Mouse (Mus musculus): ENCODE data around the gene H2-T23. TPM values are rescaled to one million over a fixed set of nuclear protein-coding genes. Genes with fewer than 3 reads are reported as not detected.
A peak's percentile ranks its signal among the peaks of the same experiment; 100 is the strongest.
"Not testable (repeated sequence)": the region's sequence is repeated elsewhere in the genome, so short reads cannot be mapped to it uniquely, and the experiment has no call there.

Gene H2-T23
- total RNA-seq, 2 experiments from 2014 or later: 5.2 to 6.7 TPM

DNA sequence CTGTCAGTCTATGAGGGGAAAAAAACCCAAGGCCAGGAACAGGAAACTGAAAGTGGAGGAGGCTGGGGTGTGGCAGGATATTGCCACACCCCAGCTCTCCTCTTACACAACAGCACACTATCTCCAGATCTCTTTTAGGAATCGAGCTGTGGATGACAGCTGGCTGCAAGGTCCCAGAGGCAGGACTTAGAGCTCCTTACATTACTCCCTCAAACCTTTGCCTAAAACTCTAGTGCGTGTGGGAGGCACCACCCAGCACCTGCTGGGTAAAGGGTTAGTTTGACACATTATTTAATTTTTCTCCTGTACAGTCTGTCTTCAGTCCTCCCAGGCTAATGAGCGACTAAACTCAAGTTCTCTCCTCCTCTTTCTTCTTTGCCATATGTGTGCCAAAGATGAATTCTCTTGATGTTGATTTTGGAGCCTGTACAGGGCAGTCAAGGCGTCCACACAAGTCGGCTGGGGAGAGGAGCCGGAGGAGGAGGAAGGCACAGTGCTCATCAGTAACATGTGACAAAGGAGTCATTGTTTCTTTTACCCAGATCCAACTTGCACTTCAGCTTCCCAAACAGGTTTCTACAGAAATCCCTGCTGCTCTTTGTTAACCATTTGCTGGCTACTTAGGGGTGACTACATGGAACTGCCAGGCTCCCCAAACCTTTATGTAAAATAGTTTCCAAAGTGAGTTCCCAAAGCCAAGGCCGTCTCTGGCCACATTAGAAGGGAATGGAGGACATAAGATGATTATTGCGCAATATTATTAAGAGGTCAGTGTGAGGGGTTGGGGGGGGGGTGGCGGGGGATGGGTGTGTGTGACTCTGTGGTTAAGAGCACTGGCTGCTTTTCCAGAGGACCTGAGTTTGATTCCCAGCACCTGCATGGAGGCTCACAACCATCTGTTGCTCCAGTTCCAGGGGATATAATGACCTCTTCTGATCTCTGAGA is 8.7 kb downstream of the H2-T23 start:
- no peak for DNase-seq

DNA sequence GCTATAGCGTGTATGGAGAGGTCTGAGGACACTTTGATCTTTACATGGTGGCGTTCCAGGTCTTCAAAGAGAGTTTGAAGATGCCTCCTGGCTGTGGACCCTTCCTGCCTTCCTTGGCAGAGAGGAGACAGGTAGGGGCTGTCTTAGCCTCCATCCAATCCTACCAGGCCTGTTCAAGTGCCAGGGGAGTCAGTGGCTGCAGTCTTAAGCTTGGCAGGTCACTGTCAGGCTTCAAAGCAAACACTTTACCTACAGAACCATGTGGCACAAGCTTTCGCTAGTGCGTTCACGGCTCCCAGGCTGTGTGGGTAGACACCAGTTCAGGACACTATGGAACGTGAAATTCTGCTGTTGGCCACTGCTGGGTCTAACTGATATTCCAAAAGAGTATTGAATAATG is 9.7 kb downstream of the H2-T23 start:
- DNase-seq: no peak

DNA sequence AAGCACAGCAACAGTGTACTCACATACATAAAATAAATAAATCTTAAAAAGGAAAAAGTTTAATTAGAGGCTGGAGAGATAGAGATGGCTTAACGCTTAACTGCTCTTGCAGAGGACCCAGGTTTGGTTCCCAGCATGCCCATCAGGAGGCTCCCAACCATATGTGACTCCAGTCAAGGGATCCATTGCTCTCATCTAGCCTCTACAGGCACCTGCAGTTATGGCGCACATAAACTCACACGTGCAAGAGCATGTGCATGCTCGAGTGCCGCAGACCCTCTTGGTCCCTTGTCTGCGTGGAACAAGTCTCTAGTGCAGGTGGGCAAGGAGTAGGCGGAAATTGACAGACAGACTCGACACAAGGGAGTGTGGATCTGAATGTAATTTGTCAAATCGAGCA is 10.6 kb downstream of the H2-T23 start:
- no peak for DNase-seq

DNA sequence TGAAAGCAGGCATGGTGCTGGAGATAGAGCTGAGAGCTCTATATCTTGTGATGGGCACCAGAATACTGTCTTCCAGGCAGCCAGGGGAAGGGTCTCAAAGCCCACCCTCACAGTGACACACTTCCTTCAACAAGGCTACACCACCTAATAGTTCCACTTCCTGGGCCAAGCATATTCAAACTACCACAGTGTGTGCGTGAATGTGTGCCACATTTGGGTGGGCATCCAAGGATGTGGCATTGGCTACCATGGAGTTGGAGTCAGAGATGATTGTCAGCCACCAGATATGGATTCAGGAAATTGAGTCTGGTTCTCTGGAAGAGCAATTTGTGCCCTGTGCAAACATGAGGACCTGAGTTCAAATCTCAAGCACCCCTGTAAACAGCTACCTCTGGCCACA is 11.3 kb downstream of the H2-T23 start:
- DNase-seq: no peak

DNA sequence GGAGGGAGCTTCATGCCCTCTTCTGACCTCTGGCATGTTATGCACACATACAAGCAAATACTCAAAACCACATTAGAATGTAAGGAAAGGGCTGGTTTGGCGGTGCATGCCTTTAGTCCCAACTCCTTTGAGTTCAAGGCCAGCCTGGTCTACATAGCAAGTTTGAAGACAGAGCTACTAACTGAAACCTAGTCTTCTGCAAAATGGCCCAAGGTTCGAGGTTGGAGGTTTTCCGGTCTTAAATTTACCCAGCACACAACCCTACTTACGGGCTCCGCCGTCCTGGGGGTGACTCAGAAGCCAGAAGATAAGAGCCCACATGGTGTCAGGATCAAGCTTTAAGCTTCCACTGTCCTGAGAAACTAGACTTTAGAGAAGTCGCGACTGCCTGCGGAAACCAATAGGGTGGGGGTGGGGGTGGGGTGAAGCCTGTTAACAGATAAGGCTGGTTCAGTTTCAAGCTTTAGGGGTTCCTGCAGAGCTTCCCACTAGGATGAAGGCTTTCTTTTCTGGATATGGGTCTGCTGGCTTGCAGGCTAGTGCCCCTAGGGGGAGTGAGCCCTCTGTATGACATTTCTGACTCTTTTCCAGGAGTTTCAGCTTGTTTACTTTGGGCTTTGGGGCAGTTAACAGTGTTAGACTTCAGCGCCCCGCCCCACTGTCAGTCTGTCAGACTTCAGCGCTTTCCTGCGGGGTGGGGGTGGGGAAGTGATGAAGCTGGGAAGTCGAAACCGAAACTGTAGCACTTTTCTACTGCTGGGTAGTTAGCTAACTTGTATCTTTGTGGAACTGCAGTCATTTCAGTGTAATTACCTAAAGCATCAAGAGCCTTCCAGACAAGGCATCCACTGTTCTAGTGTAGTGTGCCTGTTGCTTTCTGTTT is 12.2 kb downstream of the H2-T23 start, which contains the start of gene H2-T24:
Gene H2-T24 (minus strand): TSS at position 370 of the 883 bp plus-strand sequence.
- DNase-seq: peak; percentile 38

DNA sequence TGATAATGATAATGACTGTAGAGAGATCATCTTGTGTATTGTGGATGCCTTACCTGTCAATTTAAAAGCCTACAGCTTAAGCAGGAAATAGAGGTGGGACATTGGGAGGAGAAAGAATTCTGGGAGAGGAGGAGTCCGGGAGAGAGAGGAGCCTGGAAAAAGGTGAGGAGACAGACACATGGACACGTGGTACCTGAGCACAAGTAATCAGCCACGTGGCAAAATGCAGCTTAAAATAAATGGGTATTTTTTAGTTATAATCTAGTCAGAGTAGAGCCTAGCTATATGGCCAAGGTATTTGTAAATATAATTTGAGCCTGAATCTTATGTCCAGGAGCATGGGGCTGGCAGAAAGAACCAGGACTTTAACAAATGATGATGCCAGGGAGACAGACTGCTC is 13.1 kb downstream of the H2-T23 start:
- no peak for DNase-seq

DNA sequence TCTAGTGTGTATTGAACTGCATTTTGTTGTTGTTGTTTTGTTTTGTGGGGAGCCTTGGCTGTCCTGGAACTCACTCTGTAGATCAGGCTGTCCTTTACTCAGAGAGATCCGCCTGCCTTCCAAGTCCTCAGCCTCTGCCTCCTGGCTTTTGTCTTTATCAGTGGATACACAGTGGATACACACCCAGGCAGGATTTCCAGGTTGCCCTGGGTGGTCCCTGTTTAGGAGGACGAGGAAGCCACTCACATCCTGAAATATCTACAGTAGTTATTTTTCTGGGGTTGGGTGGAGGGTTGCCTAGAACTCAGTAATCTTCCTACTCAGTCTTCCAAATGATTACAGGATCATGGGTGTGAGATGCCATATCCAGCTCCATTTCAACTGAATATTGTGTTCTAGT is 13.7 kb downstream of the H2-T23 start:
- DNase-seq: no peak

DNA sequence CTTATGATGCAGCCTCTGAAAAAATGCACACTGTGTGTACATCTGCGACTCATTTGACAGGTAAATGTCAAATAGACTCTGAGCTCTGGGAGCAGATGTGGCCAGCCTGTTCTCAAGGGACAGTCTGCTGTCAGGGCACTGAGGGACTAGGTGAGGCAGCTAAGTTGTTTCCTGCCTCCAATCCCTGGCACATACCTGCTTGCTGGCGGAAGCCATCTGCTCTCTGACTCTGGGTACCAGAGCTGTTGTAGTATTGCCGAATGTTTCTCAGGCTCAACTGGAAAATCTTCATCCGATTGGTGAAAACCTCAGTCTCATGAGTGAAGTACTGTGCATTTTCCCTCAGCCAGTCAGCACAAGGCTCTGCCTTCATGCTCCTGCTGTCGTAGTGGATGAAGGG is 15.6 kb downstream of the H2-T23 start:
- DNase-seq: no peak

DNA sequence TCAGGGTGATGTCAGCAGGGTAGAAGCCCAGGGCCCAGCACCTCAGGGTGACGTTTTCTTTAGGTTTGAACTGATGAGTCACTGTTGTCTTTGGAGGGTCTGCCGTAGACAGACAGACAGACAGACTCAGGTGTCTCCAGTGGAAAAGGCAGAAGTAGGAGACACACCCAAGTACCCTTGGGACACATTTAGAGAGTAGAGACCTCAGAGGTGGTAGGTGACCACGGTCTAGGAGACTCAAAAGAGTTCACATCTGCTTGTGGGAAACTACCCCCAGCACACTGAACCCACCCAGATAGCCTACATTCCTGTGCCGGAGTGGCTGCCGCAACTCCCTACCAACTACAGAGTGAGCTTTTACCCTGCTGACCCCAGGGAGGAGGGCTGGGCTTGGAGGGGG is 17.7 kb downstream of the H2-T23 start:
- no peak for DNase-seq

DNA sequence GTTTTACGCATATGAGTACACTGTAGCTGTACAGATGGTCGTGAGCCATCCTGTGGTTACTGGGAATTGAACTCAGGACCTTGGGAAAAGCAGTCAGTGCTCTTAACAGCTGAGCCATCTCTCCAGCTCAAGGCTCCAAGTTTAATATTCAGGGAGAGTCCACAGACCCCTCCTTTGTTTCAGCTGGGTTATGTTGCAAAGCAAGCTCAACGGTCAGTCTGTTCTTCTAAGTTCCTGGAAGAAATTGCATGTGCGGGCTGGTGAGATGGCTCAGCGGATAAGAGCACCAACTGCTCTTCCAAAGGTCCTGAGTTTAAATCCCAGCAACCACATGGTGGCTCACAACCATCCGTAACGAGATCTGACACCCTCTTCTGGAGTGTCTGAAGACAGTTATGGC is 28.2 kb downstream of the H2-T23 start:
- DNase-seq: not testable (repeated sequence)

DNA sequence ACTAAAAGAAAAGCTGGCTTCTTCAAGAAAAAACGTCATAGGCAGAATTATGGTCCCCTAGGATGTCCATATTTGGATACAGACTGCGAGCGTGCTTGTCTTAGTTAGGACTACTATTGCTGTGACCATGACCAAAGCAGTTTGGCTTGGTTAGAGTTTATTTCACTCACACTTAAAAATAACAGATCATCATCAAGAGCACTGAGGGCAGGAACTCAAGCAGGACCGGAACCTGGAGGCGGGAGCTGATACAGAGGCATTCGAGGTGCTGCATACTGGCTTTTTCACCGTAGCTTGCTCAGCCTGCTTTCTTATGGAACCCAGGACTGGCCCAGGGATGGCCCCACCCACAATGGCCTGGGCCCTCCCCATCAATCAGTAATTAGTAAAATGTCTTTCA is 29.3 kb downstream of the H2-T23 start:
- no peak for DNase-seq

DNA sequence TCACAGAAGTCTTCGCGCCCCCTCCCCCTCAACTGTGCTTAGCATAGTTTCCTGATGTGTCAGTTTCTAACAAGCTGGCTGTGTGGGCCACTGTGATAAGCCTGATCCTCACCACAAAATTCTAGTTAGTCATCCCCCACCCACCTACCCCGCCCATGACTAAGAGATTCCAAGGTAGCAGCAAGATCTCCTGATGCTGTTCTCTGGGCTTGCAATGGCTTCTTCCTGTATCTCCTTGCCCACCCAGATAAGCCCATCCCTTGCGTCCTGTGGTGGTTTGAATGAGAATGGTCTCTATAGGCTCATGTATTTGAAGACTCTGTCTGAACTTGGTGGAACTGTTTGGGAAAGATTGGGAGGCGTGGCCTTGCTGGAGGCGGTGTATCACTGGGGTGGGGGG is 30.7 kb downstream of the H2-T23 start:
- no peak for DNase-seq

DNA sequence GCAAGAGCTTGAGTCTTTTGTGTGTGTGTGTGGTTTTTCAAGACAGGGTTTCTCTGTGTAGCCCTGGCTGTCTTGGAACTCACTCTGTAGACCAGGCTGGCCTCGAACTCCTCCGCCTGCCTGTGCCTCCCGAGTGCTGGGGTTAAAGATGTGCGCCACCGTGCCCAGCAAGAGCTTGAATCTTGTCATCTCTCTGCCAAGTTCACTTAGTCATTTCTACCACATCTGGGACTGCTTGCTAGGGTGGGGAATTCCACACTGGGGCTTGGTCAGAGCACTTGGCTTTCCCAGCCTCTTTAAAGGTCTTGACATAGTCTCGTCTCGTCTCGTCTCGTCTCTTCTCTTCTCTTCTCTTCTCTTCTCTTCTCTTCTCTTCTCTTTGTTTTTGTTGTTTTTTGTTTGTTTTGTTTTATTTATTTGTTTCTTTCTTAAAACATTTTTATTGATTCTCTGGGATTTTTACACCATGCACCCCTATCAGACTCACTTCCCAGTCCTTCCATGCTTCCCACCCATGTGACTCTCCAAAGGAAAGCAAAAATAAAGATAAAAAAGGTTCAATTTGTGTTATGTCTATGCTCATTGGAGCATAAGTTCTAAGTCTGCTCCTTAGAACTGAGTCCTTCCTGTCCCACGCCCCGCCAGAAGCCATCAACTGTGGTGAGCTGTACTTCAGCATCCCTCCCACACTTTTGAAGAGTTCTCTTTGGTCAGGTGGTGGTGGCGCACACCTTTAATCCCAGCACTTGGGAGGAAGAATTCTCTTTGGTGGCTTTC is 31.3 kb downstream of the H2-T23 start:
- DNase-seq: no peak

DNA sequence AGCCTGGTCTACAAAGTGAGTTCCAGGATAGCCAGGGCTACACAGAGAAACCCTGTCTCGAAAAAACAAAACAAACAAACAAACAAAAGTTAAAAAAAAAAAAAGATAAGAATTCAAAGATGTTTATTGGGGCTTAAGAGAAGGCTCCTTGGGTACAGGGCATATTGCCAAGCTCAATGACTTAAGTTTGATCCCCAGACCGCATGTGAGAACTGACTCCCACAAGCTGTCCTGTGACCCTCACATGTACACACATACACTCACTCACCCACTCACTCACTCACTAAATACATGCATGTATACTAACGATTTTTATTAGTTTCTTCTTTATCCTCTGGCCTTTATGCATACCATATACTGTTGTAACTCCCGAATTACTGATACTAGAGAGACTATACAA is 32.3 kb downstream of the H2-T23 start:
- DNase-seq: no peak

DNA sequence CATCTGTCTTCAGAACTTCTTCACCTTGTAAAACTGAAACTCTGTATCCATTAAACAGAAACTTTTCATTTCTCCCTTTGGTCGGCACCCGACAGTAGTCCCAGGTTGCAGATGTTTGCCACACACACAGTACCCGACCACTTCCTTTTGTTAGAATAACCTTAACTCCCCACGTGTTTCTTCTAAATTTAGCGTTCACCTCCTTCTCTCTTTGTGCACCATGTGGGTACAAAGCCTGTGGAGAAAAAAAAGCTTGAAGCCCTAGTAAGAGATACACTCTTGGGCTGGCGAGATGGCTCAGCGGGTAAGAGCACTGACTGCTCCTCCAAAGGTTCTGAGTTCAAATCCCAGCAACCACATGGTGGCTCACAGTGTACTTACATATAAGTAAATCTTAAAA is 33.3 kb downstream of the H2-T23 start:
- DNase-seq: no peak

DNA sequence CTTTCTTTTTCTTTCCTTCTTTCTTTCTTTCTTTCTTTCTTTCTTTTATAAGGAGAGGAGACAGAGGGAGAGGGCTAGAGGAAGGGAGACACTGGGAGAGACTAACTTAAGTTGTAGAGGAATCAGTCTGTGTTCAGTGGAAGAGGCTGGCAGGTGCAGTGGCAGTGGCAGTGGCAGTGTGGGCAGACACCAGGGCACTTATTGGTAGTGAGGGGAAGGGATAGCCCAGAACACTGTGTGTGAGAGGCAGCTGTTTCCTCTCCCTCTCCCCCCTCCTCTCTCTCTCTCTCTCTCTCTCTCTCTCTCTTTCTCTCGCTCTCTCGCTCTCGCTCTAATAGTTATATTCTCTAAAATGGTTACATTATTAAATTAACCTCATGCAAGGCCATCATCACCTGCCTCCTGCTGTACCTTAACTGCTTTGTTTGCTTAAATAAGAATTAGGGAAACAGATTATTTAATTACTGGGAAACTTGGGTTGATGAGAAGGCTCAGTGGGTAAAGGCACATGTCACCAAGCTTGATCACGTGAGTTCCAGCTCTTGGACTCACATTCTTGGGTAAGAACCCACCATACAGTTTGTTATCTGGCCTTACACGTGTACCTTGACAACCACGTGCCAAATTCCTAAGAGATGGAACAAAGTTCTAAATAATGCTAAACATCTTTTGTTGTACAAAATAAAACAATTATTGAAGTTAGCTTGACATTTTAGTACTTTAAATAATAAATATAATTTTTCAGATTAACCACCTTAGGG is 33.9 kb downstream of the H2-T23 start:
- DNase-seq: no peak

DNA sequence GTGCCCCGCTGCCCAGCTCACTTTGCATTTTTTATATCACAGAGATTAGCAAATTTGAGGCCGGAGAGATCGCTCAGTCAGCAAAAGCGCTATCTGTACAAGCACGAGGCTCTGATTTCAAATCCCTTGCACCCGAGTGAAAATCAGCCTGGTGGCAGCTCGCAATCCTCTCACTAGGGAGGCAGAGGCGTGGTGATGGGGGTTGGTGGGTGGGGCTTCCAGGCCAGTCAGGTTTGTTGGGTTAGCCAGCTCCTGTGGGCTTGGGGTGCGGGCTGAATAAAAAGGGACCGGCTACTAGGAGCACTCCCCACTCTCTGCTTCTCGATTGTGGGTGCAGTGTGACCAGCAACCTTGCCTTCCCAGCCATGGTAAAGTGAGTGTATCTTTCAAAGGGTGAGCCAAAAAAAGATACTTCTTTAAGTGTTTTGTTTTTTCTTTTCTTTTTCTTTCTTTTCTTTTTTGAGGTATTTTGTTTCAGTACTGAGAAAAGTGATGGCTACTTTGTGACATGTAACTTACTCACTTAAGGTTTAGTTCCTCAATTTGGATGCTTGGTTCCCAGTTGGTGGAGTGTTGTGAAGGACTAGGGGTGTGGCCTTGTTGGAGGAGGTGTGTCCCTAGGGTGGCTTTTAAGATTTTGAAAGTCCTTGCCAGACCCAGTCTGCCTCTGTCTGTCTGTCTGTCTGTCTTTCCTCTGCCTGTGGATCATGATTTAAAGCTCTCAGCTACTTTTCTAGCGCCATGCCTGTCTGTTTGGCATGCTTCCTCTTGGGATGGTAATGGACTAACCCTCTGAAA is 34.7 kb downstream of the H2-T23 start:
- DNase-seq: no peak

DNA sequence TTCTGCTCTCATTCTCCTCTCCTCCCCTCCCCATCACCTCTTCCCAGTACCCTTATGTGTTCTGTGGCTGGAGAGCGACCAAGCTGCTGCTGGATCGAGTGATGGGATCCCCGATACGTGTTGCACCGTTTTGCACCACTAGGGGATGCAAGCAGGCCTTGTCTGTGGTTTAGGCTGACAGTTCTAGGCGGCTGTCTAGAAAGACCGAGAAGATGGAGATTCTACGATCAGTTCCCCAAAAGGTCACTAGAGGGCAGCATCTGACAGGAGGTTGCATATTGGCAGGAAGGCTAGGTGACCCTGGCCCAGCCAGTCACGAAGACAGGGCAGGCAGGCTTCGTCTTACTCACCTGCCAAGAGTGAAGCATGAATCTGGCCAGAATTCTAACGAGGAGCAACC is 35.7 kb downstream of the H2-T23 start:
- DNase-seq: peak; percentile 92

DNA sequence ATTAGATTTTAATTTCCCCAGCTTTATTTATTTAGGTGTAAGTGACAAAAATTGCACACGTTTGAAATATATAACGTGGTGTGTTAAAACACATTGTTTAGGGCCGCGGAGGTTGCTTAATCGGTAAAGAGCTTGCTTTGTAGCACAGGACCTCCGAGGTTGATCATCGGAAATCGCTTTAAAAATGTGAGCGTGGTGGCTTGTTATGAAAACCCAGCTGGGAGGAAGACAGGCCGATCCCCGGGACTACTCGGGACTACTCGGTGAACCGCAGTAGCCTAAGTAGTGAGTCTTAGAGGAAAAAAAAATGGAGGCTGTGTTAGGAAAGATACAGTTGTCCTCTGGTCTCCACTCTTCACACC is 37.8 kb downstream of the H2-T23 start:
- DNase-seq: no peak

DNA sequence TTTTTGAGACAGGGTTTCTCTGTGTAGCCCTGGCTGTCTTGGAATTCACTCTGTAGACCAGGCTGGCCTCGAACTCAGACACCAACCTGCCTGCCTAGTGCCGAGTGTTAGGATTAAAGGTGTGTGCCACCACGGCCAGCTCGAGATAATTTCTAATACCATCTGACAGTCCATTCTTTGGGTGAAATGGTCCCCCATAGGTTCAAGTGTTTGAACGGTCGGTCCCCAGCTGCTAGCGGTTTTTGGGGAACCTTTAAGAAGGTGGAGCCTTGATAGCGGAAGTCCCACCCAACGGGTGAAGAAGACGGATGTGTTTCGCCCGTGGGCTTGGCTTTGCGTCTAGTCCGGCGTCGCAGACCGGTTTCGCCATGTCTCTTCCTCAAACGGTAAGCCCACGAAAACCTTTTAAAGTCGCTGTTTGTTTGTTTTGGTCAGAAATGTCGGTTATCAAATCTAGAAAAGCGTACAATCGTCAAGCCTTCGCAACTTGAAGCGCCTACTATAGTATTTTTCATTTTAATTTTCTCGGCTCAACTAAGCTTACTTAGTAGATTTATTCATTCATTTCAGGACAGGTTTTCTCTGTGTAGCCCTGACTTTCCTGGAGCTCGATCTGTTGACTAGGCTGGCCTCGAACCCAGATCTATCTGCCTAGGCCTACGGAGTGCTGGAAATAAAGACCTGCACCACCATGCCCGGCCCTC is 38.3 kb downstream of the H2-T23 start:
- peak; percentile 71 for DNase-seq
